Mouse (Mus musculus) olfactory bulb, adult 2 months (tissue): ENCODE data around the gene Gpr84.

Experiments used
- CTCF ChIP-seq: fragments of 200-500 bp; IDR thresholded peaks from 2 replicates; pipeline ENCODE4 v1.5.1; 2012; ENCODE audit warnings: low read depth, mild to moderate bottlenecking, low read length, moderate library complexity; ENCODE audit not compliant: insufficient read depth
- POLR2A ChIP-seq: fragments of 200-500 bp; IDR thresholded peaks from 2 replicates; pipeline ENCODE4 v1.6.1; 2012; ENCODE audit warnings: mild to moderate bottlenecking, low read depth, low read length, moderate library complexity; ENCODE audit not compliant: insufficient read depth

GRCm38 (mm10) chr15:103321076-103321475 is 10.7 kb upstream of the Gpr84 start:
- no peak for TF ChIP-seq POLR2A
- TF ChIP-seq CTCF = 0 out of 2 replicates have a peak, but pooled peaks have one; percentile 26
